Mouse (Mus musculus) ES-Bruce4 (cell line): ENCODE data around the gene Lims1. TPM values are rescaled to one million over a fixed set of nuclear protein-coding genes. Genes with fewer than 3 reads are reported as not detected.

Experiments used
- H3K27ac ChIP-seq: 2 replicates; pipeline ENCODE4 v1.5.1; 2012; ENCODE audit warnings: low read length, inconsistent platforms; ENCODE audit not compliant: insufficient read depth
- H3K27me3 ChIP-seq: 2 replicates; pipeline ENCODE4 v1.6.1; 2012; ENCODE audit warnings: mild to moderate bottlenecking, low read length, inconsistent platforms; ENCODE audit not compliant: control insufficient read depth, poor library complexity, insufficient read depth, severe bottlenecking
- H3K36me3 ChIP-seq: 2 replicates; pipeline ENCODE4 v1.6.1; 2012; ENCODE audit warnings: inconsistent platforms, mild to moderate bottlenecking, low read length, moderate library complexity; ENCODE audit not compliant: control insufficient read depth, poor library complexity, insufficient read depth, severe bottlenecking
- H3K4me1 ChIP-seq: one replicate; pipeline ENCODE4 v1.8.1; 2011; ENCODE audit warnings: low read length; ENCODE audit not compliant: control insufficient read depth, insufficient read depth
- H3K4me3 ChIP-seq: 2 replicates; pipeline ENCODE4 v1.5.1; 2011; ENCODE audit warnings: low read depth, mild to moderate bottlenecking, low read length
- H3K9ac ChIP-seq: 2 replicates; pipeline ENCODE4 v1.6.1; 2012; ENCODE audit warnings: low read depth, mild to moderate bottlenecking, inconsistent platforms; ENCODE audit not compliant: poor library complexity, severe bottlenecking
- H3K9me3 ChIP-seq: replicated peaks from 2 replicates; pipeline ENCODE4 v1.6.1; 2012; ENCODE audit warnings: mild to moderate bottlenecking, low read length, inconsistent platforms; ENCODE audit not compliant: control insufficient read depth, poor library complexity, insufficient read depth, severe bottlenecking
- CTCF ChIP-seq: IDR thresholded peaks from one replicate; pipeline ENCODE4 v1.8.1; 2011; ENCODE audit warnings: low read depth, low read length
- EP300 ChIP-seq: IDR thresholded peaks from 2 replicates; pipeline ENCODE4 v1.6.1; 2011; ENCODE audit warnings: low read depth, low read length; ENCODE audit not compliant: insufficient read depth
- POLR2A ChIP-seq: IDR thresholded peaks from one replicate; pipeline ENCODE4 v1.8.1; 2011; ENCODE audit warnings: low read length; ENCODE audit not compliant: insufficient read depth
- polyA plus RNA-seq: library from polyadenylated mRNA; stranded (reverse); fragments of >200 nt; gene quantifications from 2 replicates; pipeline ENCODE4 v1.2.4, GENCODE M21; 2011; ENCODE audit warnings: low read depth; ENCODE audit not compliant: missing spikeins, insufficient read depth, insufficient read length

Lims1 gene
- polyA plus RNA-seq, 1 experiment, result 58.2 TPM

GRCm38 (mm10) chr10:58383282-58383681 lies 60.0 kb downstream of the Lims1 start:
- Histone ChIP-seq H3K27me3 (no peaks in the 10 kb centered on the region), H3K9ac (no peak overlapping the region), H3K9me3 (no peaks in the 10 kb centered on the region), H3K4me1 (no peaks in the 10 kb centered on the region), H3K36me3 (no peaks in the 10 kb centered on the region), H3K27ac (no peak overlapping the region), H3K4me3 (no peak overlapping the region)
- TF ChIP-seq CTCF, result no peak
- no peak for TF ChIP-seq EP300
- no peak for TF ChIP-seq POLR2A

GRCm38 (mm10) chr10:58383761-58384160 lies 60.5 kb downstream of the Lims1 start:
- Histone ChIP-seq H3K36me3 (no peaks in the 10 kb centered on the region), H3K27ac (no peak overlapping the region), H3K9ac (no peak overlapping the region), H3K9me3 (no peaks in the 10 kb centered on the region), H3K4me1 (no peaks in the 10 kb centered on the region), H3K4me3 (no peak overlapping the region), H3K27me3 (no peaks in the 10 kb centered on the region)
- no peak for TF ChIP-seq EP300
- TF ChIP-seq CTCF, result no peak
- TF ChIP-seq POLR2A, result no peak

DNA sequence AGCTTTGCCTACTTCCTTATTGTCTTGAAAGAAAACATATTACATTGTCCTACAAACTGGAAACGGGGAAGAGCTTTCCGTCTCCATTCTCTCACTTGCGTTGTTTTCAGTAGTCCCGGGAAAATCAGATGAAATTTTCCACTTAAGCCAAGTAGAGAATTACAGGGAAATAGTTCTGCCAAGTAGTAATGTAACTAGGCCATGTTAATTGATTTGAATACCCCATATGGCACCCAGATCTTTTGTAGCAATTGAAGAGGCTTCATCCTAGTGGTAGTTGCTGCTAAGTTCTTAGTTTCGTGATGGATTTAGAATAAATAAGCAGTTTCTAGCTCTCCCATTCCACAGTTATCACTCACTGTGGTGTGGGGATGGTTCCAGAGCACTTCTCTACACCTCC lies 62.4 kb downstream of the Lims1 start:
- Histone ChIP-seq H3K9ac (no peak overlapping the region), H3K9me3 (no peaks in the 10 kb centered on the region), H3K36me3 (no peaks in the 10 kb centered on the region), H3K27ac (no peak overlapping the region), H3K4me1 (no peaks in the 10 kb centered on the region), H3K27me3 (no peaks in the 10 kb centered on the region), H3K4me3 (no peak overlapping the region)
- TF ChIP-seq EP300 (no peak), CTCF (no peak), POLR2A (no peak)

GRCm38 (mm10) chr10:58386997-58387396 lies 63.7 kb downstream of the Lims1 start:
- no peaks in the 10 kb centered on the region for H3K4me1 ChIP-seq
- no peaks in the 10 kb centered on the region for H3K27me3 ChIP-seq
- H3K27ac ChIP-seq, result no peak overlapping the region
- H3K9ac ChIP-seq, result no peak overlapping the region
- TF ChIP-seq EP300 (no peak), POLR2A (no peak), CTCF (no peak)
- H3K9me3 ChIP-seq, result no peaks in the 10 kb centered on the region
- H3K4me3 ChIP-seq, result no peak overlapping the region
- H3K36me3 ChIP-seq, result no peaks in the 10 kb centered on the region

DNA sequence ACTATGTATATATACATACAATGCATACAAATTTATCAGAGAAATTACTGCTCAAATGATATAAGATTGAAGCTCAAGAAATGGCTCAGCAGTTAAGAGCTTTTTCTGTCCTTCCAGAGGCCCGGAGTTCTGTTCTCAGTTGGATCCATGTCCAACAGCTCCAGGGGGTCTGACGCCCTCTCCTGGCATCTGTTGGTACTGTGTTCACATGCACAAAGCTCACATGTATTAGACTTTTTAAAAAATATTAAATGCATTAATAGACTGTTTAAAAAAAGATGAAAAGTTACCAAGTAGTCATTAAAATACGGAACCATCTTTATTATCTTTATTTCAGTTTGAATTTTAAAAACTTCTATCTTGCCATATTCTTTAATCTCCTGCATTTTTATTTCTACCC lies 65.4 kb downstream of the Lims1 start:
- H3K4me1 ChIP-seq, result no peaks in the 10 kb centered on the region
- no peak for TF ChIP-seq EP300
- no peak for TF ChIP-seq POLR2A
- TF ChIP-seq CTCF, result no peak
- no peaks in the 10 kb centered on the region for H3K27me3 ChIP-seq
- H3K9me3 ChIP-seq, result no peaks in the 10 kb centered on the region
- H3K27ac ChIP-seq, result no peak overlapping the region
- H3K4me3 ChIP-seq, result no peak overlapping the region
- no peaks in the 10 kb centered on the region for H3K36me3 ChIP-seq
- H3K9ac ChIP-seq, result no peak overlapping the region

DNA sequence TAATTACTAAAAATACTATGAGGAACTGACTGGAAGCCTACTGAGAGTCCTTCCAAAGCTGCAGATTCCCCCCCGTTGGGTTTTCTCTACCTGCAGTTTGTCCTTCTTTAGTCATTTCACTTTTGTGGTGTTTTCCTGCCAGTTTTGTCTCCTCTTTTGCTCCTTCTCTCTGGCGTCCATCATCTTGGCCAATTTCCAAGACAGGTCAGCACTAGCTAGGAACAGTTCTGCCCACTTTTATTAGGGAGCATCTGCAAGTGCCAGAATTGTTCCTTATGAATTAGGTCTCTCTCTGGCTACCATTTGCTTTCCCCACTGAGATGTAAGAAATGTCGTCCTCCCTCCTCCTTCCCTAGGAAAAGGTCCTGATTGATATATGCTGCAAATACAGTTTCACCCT lies 65.9 kb downstream of the Lims1 start:
- H3K4me1 ChIP-seq, result no peaks in the 10 kb centered on the region
- TF ChIP-seq POLR2A (no peak), CTCF (no peak)
- no peaks in the 10 kb centered on the region for H3K9me3 ChIP-seq
- no peak overlapping the region for H3K4me3 ChIP-seq
- H3K9ac ChIP-seq, result no peak overlapping the region
- no peaks in the 10 kb centered on the region for H3K36me3 ChIP-seq
- no peaks in the 10 kb centered on the region for H3K27me3 ChIP-seq
- H3K27ac ChIP-seq, result no peak overlapping the region
